Mouse (Mus musculus) lung, embryonic 14.5 days (tissue): Measurements from ENCODE around the gene Urod. TPM values are rescaled to one million over a fixed set of nuclear protein-coding genes. Genes with fewer than 3 reads are reported as not detected.

Experiments used
- ATAC-seq: fragments of 200-750 bp; cut with Nextera tagmentation; 2 replicates; pipeline ENCODE4 v1.8.0; 2017; ENCODE audit warnings: mild to moderate bottlenecking, moderate TSS enrichment, moderate library complexity; ENCODE audit not compliant: insufficient read depth
- DNase-seq: peaks from one replicate; pipeline ENCODE4 v3.0.0-alpha.2; 2015
- H3K27ac ChIP-seq: fragments of 300-500 bp; sonication (generic); 2 replicates; pipeline ENCODE4 v1.5.1; 2014; ENCODE audit warnings: low read depth, mild to moderate bottlenecking, moderate library complexity
- H3K27me3 ChIP-seq: fragments of 300-500 bp; sonication (generic); 2 replicates; pipeline ENCODE4 v1.6.1; 2014; ENCODE audit warnings: low read length, control low read depth; ENCODE audit not compliant: insufficient read depth
- H3K36me3 ChIP-seq: fragments of 300-500 bp; sonication (generic); 2 replicates; pipeline ENCODE4 v1.6.1; 2014; ENCODE audit warnings: control low read depth; ENCODE audit not compliant: insufficient read depth
- H3K4me1 ChIP-seq: fragments of 300-500 bp; sonication (generic); 2 replicates; pipeline ENCODE4 v1.6.1; 2014; ENCODE audit warnings: antibody characterized with exemption, control low read depth; ENCODE audit not compliant: insufficient read depth
- H3K4me2 ChIP-seq: fragments of 300-500 bp; sonication (generic); 2 replicates; pipeline ENCODE4 v1.6.1; 2014; ENCODE audit warnings: mild to moderate bottlenecking
- H3K4me3 ChIP-seq: fragments of 300-500 bp; sonication (generic); 2 replicates; pipeline ENCODE4 v1.5.1; 2014; ENCODE audit warnings: low read depth, low read length
- H3K9ac ChIP-seq: fragments of 300-500 bp; sonication (generic); 2 replicates; pipeline ENCODE4 v1.6.1; 2014
- H3K9me3 ChIP-seq: fragments of 300-500 bp; sonication (generic); 2 replicates; pipeline ENCODE4 v1.6.1; 2016; ENCODE audit warnings: low read depth, low read length, control low read depth
- CTCF ChIP-seq: IDR thresholded peaks from 2 replicates; pipeline ENCODE4 v1.5.1; 2016; ENCODE audit warnings: antibody characterized with exemption, low read depth
- whole genome bisulfite sequencing: fragments of 180-500 bp; shearing (Covaris S2); extraction: QIAGEN DNeasy Blood & Tissue Kit; methylation state at CpG from one replicate; pipeline ENCODE4 v1.1.7; 2014; 5-methylcytosine and 5-hydroxymethylcytosine counted together
- polyA plus RNA-seq: library from polyadenylated mRNA; unstranded; fragments of >200 nt; fragmentation: Nextera tagmentation; extraction: Ambion mirVana; gene quantifications from 2 replicates; pipeline ENCODE4 v1.2.1, GENCODE M21; 2014

Urod gene
- polyA plus RNA-seq, 1 experiment from 2014 or later, result 95.9 TPM

DNA sequence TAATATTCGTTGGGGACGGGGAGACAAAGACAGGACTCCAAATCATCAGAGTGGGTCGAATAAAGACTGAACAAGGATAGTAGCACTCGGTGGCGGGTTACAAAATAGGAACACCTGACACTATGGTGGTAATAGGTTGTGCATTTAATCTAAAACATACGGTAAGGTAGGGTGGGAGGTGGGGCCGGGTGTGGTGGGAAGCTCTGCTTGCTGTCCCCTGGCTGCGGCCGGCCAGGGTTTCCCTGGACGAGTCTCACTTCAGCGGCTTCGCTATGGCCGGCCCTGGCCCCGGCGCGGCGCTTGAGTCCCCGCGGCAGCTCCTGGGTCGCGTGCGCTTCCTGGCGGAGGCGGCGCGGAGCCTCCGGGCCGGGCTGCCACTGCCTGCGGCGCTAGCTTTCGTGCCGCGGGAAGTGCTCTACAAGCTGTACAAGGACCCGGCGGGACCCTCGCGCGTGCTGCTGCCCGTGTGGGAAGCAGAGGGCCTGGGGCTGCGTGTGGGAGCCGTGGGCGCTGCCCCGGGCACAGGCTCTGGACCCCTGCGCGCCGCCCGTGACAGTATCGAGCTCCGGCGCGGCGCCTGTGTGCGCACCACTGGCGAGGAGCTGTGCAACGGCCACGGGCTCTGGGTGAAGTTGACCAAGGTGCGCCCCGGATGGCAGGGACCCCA lies 1.1 kb upstream of the Urod start, which contains the start of gene Hectd3:
Gene Hectd3, plus strand, starts transcription at position 187 of the 667 bp plus-strand sequence.
- WGBS, result under 1% methylated on average over 58 of the region's 58 CpGs
- TF ChIP-seq CTCF, result no peak
- H3K27me3 ChIP-seq, result no peaks in the 10 kb centered on the region
- H3K4me3 ChIP-seq, result peak within 1 kb of the TSS; percentile 86
- peak within 1 kb of the TSS; percentile 72 for H3K9ac ChIP-seq
- ATAC-seq (peak; percentile 62), DNase-seq (peak; percentile 74)
- peaks cover 31% of the 10 kb centered on the region for H3K36me3 ChIP-seq
- H3K4me2 ChIP-seq, result peak within 1 kb of the TSS; percentile 97
- H3K27ac ChIP-seq, result peak within 1 kb of the TSS; percentile 56
- H3K4me1 ChIP-seq, result no peaks in the 10 kb centered on the region
- no peaks in the 10 kb centered on the region for H3K9me3 ChIP-seq

DNA sequence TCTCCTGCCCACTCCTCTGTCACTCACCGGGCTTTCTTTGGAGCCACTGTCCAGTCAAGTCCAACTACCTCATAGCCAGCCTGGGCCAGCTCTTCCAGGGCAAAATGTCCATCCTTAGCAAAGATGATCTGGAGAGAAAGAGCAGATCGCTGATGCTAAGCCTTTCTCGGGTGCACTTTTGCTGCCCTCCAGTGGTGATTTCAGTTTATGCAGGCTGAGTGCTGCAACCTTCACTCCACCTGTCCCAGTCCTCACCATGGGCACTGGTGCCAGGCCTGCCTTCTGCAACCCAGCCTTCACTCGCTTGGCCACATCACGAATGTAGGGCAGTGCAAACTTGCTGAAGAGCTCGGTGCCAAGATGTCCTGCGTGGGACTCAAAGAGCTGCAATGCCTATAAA lies 2.8 kb downstream of the Urod start:
- DNase-seq (peak; percentile 91), ATAC-seq (no peak)
- H3K36me3 ChIP-seq, result peaks cover 23% of the 10 kb centered on the region
- 15% methylated on average over 7 of the region's 7 CpGs for WGBS
- no peaks in the 10 kb centered on the region for H3K27me3 ChIP-seq
- no peak overlapping the region for H3K27ac ChIP-seq
- H3K4me3 ChIP-seq, result no peak overlapping the region
- H3K4me2 ChIP-seq, result no peak overlapping the region
- no peaks in the 10 kb centered on the region for H3K4me1 ChIP-seq
- no peak overlapping the region for H3K9ac ChIP-seq
- peak; percentile 95 for TF ChIP-seq CTCF
- H3K9me3 ChIP-seq, result no peaks in the 10 kb centered on the region

- no peak for ATAC-seq
- H3K36me3 ChIP-seq, result peaks cover 23% of the 10 kb centered on the region
- no peak overlapping the region for H3K4me3 ChIP-seq
- no peak overlapping the region for H3K27ac ChIP-seq
- 67% methylated on average over 6 of the region's 6 CpGs for WGBS
- DNase-seq, result no peak
- H3K9me3 ChIP-seq, result no peaks in the 10 kb centered on the region
- no peak for TF ChIP-seq CTCF
- H3K9ac ChIP-seq, result no peak overlapping the region
- no peaks in the 10 kb centered on the region for H3K4me1 ChIP-seq
- no peak overlapping the region for H3K4me2 ChIP-seq
- H3K27me3 ChIP-seq, result no peaks in the 10 kb centered on the region
Observed at GRCm38 (mm10) chr4:116989731-116990130, 4.5 kb downstream of the Urod start.

- no peak for ATAC-seq
- no peak overlapping the region for H3K9ac ChIP-seq
- no peak overlapping the region for H3K4me2 ChIP-seq
- TF ChIP-seq CTCF, result no peak
- H3K27ac ChIP-seq, result no peak overlapping the region
- H3K9me3 ChIP-seq, result no peaks in the 10 kb centered on the region
- no peaks in the 10 kb centered on the region for H3K27me3 ChIP-seq
- 64% methylated on average over 5 of the region's 5 CpGs for WGBS
- peaks cover 18% of the 10 kb centered on the region for H3K36me3 ChIP-seq
- no peak overlapping the region for H3K4me3 ChIP-seq
- no peaks in the 10 kb centered on the region for H3K4me1 ChIP-seq
- DNase-seq, result no peak
Observed at GRCm38 (mm10) chr4:116987122-116987456, 7.1 kb downstream of the Urod start.

DNA sequence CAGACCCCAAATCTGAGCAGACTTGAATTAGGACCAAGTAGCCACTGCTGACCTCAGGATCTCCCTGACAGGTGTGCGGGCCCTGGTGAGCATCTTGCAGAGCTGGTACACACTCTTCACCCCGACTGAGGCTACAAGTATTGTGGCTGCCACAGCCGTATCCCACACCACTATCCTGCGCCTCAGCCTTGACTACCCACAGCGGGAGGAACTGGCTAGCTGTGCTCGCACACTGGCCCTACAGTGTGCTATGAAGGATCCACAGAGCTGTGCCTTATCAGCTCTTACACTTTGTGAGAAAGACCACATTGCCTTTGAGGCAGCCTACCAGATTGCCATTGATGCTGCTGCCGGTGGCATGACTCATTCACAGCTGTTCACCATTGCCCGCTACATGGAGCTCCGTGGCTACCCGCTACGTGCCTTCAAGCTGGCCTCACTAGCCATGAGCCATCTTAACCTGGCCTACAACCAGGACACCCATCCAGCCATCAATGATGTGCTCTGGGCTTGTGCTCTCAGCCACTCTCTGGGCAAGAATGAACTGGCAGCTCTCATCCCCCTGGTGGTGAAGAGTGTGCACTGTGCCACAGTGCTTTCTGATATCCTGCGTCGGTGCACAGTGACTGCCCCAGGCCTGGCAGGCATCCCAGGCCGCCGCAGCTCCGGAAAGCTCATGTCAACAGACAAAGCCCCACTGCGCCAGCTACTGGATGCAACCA lies 7.7 kb downstream of the Urod start:
- DNase-seq (peak; percentile 86), ATAC-seq (peak; percentile 85)
- WGBS, result 58% methylated on average over 17 of the region's 17 CpGs
- no peak overlapping the region for H3K9ac ChIP-seq
- peaks cover 18% of the 10 kb centered on the region for H3K36me3 ChIP-seq
- no peak overlapping the region for H3K4me2 ChIP-seq
- H3K27me3 ChIP-seq, result no peaks in the 10 kb centered on the region
- H3K4me3 ChIP-seq, result no peak overlapping the region
- no peaks in the 10 kb centered on the region for H3K4me1 ChIP-seq
- no peaks in the 10 kb centered on the region for H3K9me3 ChIP-seq
- peak; percentile 91 for TF ChIP-seq CTCF
- no peak overlapping the region for H3K27ac ChIP-seq

GRCm38 (mm10) chr4:116985681-116986080 lies 8.5 kb downstream of the Urod start:
- no peak for TF ChIP-seq CTCF
- Histone ChIP-seq H3K27ac (no peak overlapping the region), H3K27me3 (no peaks in the 10 kb centered on the region), H3K4me3 (no peak overlapping the region), H3K4me1 (no peaks in the 10 kb centered on the region), H3K9me3 (no peaks in the 10 kb centered on the region), H3K36me3 (peaks cover 11% of the 10 kb centered on the region), H3K4me2 (no peak overlapping the region), H3K9ac (no peak overlapping the region)
- ATAC-seq, result no peak
- whole genome bisulfite sequencing, result 88% methylated on average over 7 of the region's 7 CpGs
- DNase-seq, result no peak

GRCm38 (mm10) chr4:116976503-116976902 lies 17.7 kb downstream of the Urod start:
- H3K9me3 ChIP-seq, result no peaks in the 10 kb centered on the region
- H3K4me2 ChIP-seq, result no peak overlapping the region
- DNase-seq (no peak), ATAC-seq (no peak)
- no peak overlapping the region for H3K9ac ChIP-seq
- no peak for TF ChIP-seq CTCF
- no peaks in the 10 kb centered on the region for H3K4me1 ChIP-seq
- no peak overlapping the region for H3K4me3 ChIP-seq
- no peaks in the 10 kb centered on the region for H3K36me3 ChIP-seq
- WGBS, result 60% methylated on average over 2 of the region's 2 CpGs
- H3K27ac ChIP-seq, result no peak overlapping the region
- H3K27me3 ChIP-seq, result no peaks in the 10 kb centered on the region
